Mouse (Mus musculus) MEL-GATA-1-ER (cell line): ENCODE data around the gene Rbfox1.

Source experiments
- DNase-seq: peaks from one replicate; pipeline ENCODE4 v3.0.0-alpha.2; 2012; ENCODE audit warnings: low read depth; ENCODE audit errors: extremely low read depth

Gene Rbfox1

GRCm38 (mm10) chr16:6648753-6649152, 763.6 kb downstream of the Rbfox1 start:
- DNase-seq: no peak

- DNase-seq: no peak
These were observed 773.4 kb downstream of the Rbfox1 start for GRCm38 (mm10) chr16:6658594-6658993.

GRCm38 (mm10) chr16:6686076-6686757, 801.1 kb downstream of the Rbfox1 start:
- no peak for DNase-seq

DNA sequence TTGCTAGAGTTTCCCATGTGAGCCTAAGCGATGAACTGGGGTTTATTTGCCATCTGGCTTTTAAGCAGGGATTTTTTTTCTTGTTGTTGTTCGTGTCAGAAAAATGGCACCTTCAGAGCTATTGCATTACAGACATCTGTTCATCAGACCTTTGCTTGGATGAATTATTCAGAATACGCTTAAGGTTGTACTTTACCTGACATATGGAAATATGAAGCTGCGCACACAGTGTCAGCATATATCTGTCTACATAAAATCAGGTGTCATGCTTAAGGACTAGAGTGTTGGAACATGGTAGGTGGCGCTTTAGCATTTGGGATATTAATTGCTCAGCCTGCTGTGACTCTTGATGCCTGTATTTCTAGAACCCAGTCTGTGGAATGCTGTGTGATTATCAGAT, 819.7 kb downstream of the Rbfox1 start:
- no peak for DNase-seq

DNA sequence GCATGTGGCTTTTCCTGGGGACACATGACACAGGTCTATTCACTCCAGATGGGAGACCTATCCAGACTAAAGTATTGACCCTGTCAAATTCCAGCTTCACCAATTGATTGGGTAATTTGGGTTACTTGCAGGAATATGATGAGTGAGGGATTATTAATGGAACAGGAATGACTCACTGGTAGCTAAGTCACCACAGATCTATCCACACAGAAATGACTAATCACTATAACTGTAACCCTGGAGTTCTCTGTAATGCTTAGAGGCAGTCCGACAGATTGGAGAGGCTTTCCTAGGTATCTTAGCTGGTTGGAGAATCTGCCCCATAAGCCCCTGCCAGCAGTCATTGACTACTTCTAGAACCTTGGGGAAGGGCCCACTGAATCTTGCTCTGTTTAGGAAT, 827.2 kb downstream of the Rbfox1 start:
- no peak for DNase-seq

GRCm38 (mm10) chr16:6715245-6715644, 830.1 kb downstream of the Rbfox1 start:
- no peak for DNase-seq

DNA sequence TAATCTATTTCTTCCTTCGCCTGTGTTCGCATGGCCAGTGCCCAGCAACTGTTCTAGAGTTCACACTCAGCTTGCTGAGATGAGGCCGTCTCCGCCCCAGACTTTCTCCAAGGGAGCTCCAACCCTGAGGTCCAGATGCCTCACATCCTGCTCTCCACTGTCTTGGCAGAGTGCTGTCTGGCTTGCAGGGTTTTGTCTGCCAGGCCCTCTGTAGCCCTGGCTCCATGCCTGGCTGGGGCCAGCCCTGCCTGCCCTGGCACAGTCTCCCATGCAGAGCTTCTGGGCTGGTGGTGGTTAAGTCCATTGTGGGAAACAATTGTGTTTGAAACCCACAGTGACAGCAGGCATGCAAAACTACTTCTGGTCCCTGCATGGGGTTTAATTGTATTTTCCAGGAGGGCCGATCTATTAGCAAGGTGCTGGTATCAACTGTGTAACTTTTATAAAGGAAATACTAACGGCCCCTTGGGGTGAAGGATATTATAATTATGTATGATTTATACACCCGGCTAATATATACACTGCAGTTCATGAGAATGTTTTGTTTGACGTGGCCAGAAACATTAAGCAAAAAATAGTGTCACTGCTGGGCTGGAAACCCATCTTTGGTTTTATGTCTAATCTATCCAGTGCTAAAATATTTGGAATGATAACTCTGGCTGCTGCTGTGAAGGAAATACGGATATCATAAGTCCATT, 831.2 kb downstream of the Rbfox1 start:
- DNase-seq: no peak

DNA sequence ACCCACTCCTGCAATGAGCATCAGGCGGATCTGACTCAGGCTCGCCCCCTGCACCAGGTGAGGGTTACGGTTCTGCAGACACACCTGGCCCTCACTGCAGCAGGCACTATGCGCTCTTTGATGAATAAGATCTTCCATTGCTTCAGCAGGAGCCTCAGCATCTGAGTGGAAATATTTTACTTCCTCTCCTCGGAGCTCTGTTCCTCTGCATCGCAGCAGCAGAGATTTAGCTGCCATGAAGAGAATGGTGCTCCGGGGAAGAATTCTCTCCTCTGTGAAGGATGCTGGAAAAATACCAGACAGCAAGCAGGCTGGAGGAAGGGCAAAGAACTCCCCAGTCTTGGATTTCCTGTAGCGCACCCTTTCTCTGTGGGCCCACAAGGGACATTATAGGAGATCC, 833.9 kb downstream of the Rbfox1 start:
- no peak for DNase-seq

DNA sequence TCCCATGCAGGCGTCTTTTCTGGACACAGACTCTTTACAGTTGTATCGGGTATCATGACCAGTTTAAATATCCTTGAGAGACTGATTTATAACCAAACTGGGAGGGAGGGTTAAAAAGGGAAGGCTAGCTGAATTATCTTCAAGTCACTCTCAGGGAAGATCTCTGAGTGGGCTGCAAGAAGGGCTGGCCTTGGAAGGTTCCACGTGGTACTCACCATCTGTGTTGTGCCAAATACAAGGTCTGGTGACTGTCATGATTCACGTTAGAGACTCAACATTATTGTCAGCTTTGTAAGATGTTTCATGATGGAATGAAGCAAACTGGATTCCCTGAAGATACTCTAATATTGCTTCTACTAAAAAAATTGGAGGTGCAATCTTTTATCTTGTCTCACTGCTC, 847.5 kb downstream of the Rbfox1 start:
- no peak for DNase-seq

GRCm38 (mm10) chr16:6733427-6733826, 848.3 kb downstream of the Rbfox1 start:
- DNase-seq: no peak

DNA sequence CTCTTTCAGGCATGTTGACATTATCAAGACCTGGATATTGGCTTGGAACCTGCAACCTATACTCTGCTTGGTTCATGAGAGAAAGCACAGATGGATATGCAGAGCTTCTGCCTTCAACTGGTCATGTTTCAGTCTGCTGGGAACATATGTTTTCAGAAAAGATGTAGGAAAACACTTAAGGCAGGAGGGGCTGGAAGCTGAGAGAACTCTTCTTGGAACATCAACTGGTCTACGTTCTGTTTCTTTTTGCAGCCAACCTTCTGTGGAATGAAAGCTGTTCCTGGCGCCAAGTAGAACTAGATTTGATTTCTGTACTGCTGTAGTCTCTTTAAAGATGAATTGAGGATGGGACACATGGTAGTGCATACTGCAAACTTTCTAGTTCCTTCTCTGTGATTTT, 851.4 kb downstream of the Rbfox1 start:
- DNase-seq: no peak

DNA sequence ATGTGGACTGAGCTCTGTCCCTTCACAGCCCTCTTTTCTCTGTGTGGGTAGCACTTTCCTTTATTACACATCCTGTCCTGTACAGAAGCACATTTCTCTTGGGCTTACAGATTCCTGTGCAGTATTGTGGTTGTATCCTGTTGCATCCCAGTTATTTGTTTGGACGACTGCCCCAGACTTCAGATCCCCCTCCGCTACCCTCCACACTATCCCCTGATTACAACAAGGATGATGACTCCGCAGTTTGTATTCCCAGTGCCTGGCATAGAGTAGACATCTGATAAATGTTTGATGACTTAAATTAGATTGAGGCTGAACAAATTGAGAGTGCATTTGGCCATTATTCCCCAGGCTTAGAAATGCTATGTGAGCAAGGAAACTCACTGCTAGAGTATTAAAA, 851.8 kb downstream of the Rbfox1 start:
- DNase-seq: no peak

DNA sequence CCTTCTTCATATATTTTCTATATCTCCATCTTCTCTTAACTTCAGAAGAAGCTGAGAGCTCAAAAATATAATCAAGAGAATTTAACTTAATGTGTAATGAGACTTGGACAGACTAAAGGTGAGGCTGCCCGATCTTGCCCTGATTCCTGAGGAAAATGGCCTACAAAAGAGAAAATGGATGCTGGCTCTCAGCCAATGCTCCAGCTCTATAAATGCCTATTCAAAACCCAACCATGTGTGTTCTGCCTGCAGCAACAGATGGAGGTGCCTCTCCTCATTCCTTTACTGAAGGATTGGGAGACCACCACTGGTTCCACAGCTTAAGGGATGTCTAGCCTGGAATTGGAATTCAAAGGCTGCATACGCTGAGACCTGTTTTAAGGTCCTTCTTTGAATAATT, 861.0 kb downstream of the Rbfox1 start:
- DNase-seq: no peak

- no peak for DNase-seq
These were observed 865.3 kb downstream of the Rbfox1 start for GRCm38 (mm10) chr16:6750491-6750890.

DNA sequence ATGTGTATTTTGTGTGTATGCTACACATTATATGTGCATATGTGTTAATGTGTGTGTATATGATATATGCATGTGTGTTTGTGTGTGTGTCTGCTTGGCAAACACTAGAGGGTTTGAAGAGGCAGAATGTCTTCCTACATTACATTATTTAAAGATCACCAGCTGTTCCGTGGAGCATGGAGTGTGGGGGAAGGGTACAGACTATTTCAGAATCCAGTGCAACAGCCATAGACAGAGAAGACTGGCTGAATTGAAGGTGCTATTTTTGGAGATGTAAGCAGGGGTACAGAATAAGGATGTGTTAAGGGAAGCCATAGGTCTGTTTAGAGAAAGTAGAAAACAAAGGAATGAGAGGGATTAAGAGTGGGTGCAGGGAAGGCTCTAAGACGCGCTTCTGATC, 869.7 kb downstream of the Rbfox1 start:
- DNase-seq: no peak

GRCm38 (mm10) chr16:6769495-6770237, 884.5 kb downstream of the Rbfox1 start:
- DNase-seq: no peak

DNA sequence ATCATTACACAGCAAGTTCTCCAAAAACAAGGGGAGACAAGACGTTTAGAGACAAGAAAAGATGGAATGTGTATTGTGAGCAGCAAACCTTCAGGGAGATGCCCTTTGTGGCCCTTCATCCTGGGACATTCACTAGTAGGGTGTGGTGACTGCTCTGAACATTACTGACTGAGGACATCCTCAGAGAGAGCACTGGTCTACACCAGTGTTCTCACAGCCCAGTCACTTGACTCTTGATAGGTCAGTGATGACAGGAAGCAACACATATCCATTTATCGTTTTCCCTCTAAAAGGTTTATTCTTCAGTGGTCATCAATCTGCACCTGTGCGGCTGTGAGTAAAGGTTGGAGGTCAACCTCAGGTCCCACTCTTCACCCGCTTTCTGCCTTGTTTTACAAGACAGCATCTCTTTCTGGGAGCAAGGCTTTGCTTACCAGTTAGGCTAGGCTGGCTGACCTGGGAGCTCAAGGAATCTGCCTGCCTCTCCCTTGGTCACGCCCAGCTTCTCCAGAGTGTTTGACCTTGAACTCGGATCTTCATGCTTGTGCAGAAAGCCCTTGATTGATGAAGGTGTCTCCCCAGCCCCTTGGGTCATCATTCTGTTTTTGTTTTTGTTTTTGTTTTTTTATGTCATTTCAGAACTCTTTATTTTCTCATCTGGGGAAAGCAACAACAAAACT, 892.5 kb downstream of the Rbfox1 start:
- no peak for DNase-seq

DNA sequence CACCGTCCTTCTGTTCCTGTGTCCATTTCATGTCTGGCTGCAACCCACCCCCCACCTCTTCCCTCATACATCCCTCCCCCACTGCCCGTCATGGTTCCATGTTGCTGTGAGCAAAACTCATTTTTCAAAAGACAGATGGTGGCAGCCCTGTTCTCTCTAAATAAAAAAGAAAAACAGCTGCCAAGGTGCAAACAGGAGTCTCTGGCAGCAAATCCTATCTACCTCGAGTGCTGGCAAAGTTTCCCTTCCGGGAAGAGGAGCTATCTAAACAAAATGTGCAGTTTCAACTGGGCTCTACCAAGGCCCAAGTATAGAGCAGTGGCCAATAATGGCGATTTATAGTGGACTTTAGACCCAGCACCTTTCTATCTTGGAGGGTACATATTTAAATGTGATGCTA, 899.0 kb downstream of the Rbfox1 start:
- DNase-seq: no peak

DNA sequence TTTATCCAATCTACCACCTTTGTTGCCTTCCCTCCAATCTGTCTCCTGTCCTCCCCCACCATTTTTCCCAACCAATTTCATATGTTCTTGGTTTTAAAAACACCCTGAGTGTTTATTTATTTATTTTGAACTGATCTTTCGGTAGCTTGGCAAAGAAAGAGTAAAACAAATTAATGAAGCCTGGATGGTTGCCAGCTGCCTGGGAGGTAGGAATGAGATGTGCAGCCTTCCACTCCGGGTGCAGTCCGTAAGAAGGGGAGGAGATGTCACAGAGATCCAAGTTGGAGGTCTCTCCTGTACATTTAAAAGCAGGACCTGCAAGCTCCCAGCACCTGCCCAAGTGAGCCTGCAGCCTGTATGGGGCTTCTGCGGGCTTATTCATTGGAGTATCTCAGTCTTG, 899.9 kb downstream of the Rbfox1 start:
- no peak for DNase-seq

GRCm38 (mm10) chr16:6791218-6791617, 906.1 kb downstream of the Rbfox1 start:
- no peak for DNase-seq

- DNase-seq: no peak
These were observed 906.5 kb downstream of the Rbfox1 start for GRCm38 (mm10) chr16:6791655-6792054.

DNA sequence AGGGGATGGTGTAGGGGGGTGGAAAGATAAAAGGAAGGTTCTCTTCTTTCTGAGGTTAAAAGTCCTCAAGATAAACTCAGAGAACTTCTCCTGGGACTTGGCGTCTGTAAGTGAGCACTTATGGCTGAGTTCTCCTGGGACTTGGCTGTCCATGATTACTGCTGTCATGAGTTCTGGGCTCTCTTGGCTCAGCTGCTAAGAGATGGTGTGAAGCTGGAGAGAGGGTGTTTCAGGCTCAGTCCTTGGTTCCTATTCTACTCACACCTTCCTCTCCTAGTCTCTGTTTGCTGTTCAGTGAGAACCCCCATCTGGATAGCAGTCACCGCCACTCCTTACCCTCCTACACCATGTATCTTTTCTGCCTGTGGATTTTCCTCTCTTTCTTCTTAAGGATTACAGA, 921.1 kb downstream of the Rbfox1 start:
- DNase-seq: no peak
